Mouse (Mus musculus): Measurements from ENCODE around the gene Nfyb. TPM values are rescaled to one million over a fixed set of nuclear protein-coding genes. Genes with fewer than 3 reads are reported as not detected.

Gene Nfyb
- polyA plus RNA-seq, 1 experiment from 2014 or later: 21.5 TPM

GRCm38 (mm10) chr10:82796471-82797118 is 32.7 kb upstream of the Nfyb start:
- Histone ChIP-seq H3K9me3 (ENCODE audit: low read length) (no peaks in the 10 kb centered on the region), H3K4me3 (ENCODE audit: low read depth, low read length) (no peak overlapping the region), H3K36me3 (ENCODE audit: insufficient read depth, low read length) (no peaks in the 10 kb centered on the region), H3K9ac (replicated peaks; ENCODE audit: low read depth) (no peak overlapping the region), H3K4me2 (replicated peaks; ENCODE audit: low read depth, low read length) (no peak overlapping the region), H3K27ac (ENCODE audit: low read length) (no peak overlapping the region), H3K27me3 (replicated peaks; ENCODE audit: insufficient read depth, low read length) (no peaks in the 10 kb centered on the region), H3K4me1 (ENCODE audit: insufficient read depth, low read depth, low read length) (peaks cover 12% of the 10 kb centered on the region; the same call in 1 of the 2 replicates)
- 40% methylated on average over 12 of the region's 12 CpGs for WGBS
- DNase-seq (ENCODE audit: low spot score) (no peak), ATAC-seq (no peak)
- TF ChIP-seq CTCF (IDR thresholded peaks at IDR 0.05): no peak
- TF ChIP-seq EP300 (IDR thresholded peaks at IDR 0.05): no peak

DNA sequence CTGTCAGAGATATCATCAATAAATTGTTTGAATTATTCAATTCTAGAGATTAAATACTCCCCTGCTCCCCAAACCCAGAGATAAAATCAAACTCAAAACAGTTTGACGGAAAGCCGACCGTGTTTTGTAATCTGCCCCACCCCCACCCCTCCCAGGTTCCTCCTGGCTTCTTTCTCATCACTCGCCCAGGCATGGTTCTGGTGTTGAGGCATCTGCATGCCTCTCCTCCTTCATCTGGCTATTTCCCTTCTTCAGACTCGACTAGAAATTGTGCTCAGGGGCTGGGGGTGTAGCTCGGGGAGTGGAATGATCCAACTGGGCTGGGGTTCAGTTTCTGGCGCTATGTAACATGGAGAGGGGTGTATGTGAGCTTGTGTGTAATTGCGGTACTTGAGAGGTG is 31.8 kb upstream of the Nfyb start:
- no peak for TF ChIP-seq CTCF (IDR thresholded peaks at IDR 0.05)
- TF ChIP-seq EP300 (IDR thresholded peaks at IDR 0.05): peak; percentile 31; the same call in 1 of the 2 replicates
- DNase-seq (ENCODE audit: low spot score): no peak
- 38% methylated on average over 8 of the region's 8 CpGs for WGBS
- Histone ChIP-seq H3K36me3 (ENCODE audit: insufficient read depth, low read length) (no peaks in the 10 kb centered on the region), H3K27me3 (replicated peaks; ENCODE audit: insufficient read depth, low read length) (no peaks in the 10 kb centered on the region), H3K4me3 (ENCODE audit: low read depth, low read length) (no peak overlapping the region), H3K4me1 (ENCODE audit: insufficient read depth, low read depth, low read length) (peaks cover 12% of the 10 kb centered on the region; the same call in 1 of the 2 replicates), H3K27ac (ENCODE audit: low read length) (no peak overlapping the region), H3K9ac (replicated peaks; ENCODE audit: low read depth) (0 out of 2 replicates have a peak overlapping the region, but pooled peaks have one; percentile 0), H3K9me3 (ENCODE audit: low read length) (no peaks in the 10 kb centered on the region), H3K4me2 (replicated peaks; ENCODE audit: low read depth, low read length) (peak overlapping the region; percentile 44)
- ATAC-seq: no peak

- 12% methylated on average over 15 of the region's 15 CpGs for WGBS
- Histone ChIP-seq H3K4me1 (ENCODE audit: insufficient read depth, low read depth, low read length) (peaks cover 12% of the 10 kb centered on the region; the same call in 1 of the 2 replicates), H3K4me3 (ENCODE audit: low read depth, low read length) (0 out of 2 replicates have a peak overlapping the region, but pooled peaks have one; percentile 5), H3K36me3 (ENCODE audit: insufficient read depth, low read length) (no peaks in the 10 kb centered on the region), H3K9ac (replicated peaks; ENCODE audit: low read depth) (peak overlapping the region; percentile 0; the same call in 1 of the 2 replicates), H3K27ac (ENCODE audit: low read length) (peak overlapping the region; percentile 47), H3K27me3 (replicated peaks; ENCODE audit: insufficient read depth, low read length) (no peaks in the 10 kb centered on the region), H3K4me2 (replicated peaks; ENCODE audit: low read depth, low read length) (peak overlapping the region; percentile 44), H3K9me3 (ENCODE audit: low read length) (no peaks in the 10 kb centered on the region)
- TF ChIP-seq CTCF (IDR thresholded peaks at IDR 0.05) (peak; percentile 68), EP300 (IDR thresholded peaks at IDR 0.05) (0 out of 2 replicates have a peak, but pooled peaks have one; percentile 34)
- DNase-seq (ENCODE audit: low spot score): peak; percentile 88
- ATAC-seq: peak; percentile 94
These were observed 31.3 kb upstream of the Nfyb start for GRCm38 (mm10) chr10:82795071-82795731.

GRCm38 (mm10) chr10:82792311-82792710 is 28.4 kb upstream of the Nfyb start:
- TF ChIP-seq EP300 (IDR thresholded peaks at IDR 0.05) (no peak), CTCF (IDR thresholded peaks at IDR 0.05) (no peak)
- WGBS: 59% methylated on average over 2 of the region's 2 CpGs
- no peaks in the 10 kb centered on the region for H3K9me3 ChIP-seq (ENCODE audit: low read length)

DNA sequence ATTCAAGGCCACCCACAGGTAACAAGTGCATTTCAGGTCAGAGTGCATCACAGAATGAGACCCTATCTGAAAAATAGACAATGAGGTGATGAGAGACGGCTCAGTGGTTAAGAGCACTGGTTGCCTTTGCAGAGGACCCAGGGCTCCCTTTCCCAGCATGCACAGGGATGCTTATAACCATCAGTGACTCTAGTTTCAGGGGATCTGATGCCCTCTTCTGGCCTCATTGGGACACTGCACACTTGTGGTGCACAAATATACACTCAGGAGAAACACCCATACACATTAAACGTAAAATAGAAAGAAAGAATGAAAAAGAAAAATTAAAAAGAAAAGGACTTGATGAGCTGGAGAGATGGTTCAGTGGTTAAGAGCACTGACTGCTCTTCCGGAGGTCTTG is 27.8 kb upstream of the Nfyb start:
- Histone ChIP-seq H3K9me3 (ENCODE audit: low read length) (no peaks in the 10 kb centered on the region), H3K4me1 (ENCODE audit: insufficient read depth, low read depth, low read length) (peaks cover 10% of the 10 kb centered on the region; the same call in 1 of the 2 replicates), H3K36me3 (ENCODE audit: insufficient read depth, low read length) (no peaks in the 10 kb centered on the region), H3K27ac (ENCODE audit: low read length) (no peak overlapping the region), H3K9ac (replicated peaks; ENCODE audit: low read depth) (no peak overlapping the region), H3K4me3 (ENCODE audit: low read depth, low read length) (no peak overlapping the region), H3K4me2 (replicated peaks; ENCODE audit: low read depth, low read length) (no peak overlapping the region), H3K27me3 (replicated peaks; ENCODE audit: insufficient read depth, low read length) (no peaks in the 10 kb centered on the region)
- TF ChIP-seq CTCF (IDR thresholded peaks at IDR 0.05) (0 out of 2 replicates have a peak, but pooled peaks have one; percentile 4), EP300 (IDR thresholded peaks at IDR 0.05) (no peak)
- ATAC-seq (no peak), DNase-seq (ENCODE audit: low spot score) (no peak)
- 89% methylated on average over 3 of the region's 3 CpGs for WGBS

More at GRCm38 (mm10) chr10:82792311-82792710, 28.4 kb upstream of the Nfyb start:
- H3K4me2 ChIP-seq (replicated peaks; ENCODE audit: low read depth, low read length): no peak overlapping the region
- H3K4me1 ChIP-seq (ENCODE audit: insufficient read depth, low read depth, low read length): peaks cover 10% of the 10 kb centered on the region; the same call in 1 of the 2 replicates
- no peaks in the 10 kb centered on the region for H3K27me3 ChIP-seq (replicated peaks; ENCODE audit: insufficient read depth, low read length)
- DNase-seq (ENCODE audit: low spot score) (no peak), ATAC-seq (no peak)
- H3K36me3 ChIP-seq (ENCODE audit: insufficient read depth, low read length): no peaks in the 10 kb centered on the region
- H3K4me3 ChIP-seq (ENCODE audit: low read depth, low read length): no peak overlapping the region
- H3K9ac ChIP-seq (replicated peaks; ENCODE audit: low read depth): no peak overlapping the region
- H3K27ac ChIP-seq (ENCODE audit: low read length): no peak overlapping the region

DNA sequence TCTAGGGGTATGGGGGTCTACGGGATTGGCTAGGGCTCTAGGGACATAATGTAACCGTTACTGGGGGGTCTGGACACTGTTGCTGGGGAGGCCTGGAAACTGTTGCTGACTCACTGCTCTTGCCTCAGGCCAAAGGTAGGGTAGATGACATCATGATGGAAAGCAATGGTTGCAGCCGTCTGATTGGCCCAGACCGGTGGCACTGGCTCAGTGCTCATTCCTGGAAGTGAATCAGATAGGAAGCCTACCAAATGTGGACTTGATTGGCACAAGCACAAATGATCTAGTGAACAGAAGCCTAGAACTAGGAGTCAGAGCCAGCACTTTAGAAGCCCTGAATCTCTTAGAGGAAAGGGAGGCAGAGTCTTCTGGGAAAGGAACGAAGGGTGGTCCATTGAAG is 26.6 kb upstream of the Nfyb start:
- Histone ChIP-seq H3K9me3 (ENCODE audit: low read length) (no peaks in the 10 kb centered on the region), H3K4me1 (ENCODE audit: insufficient read depth, low read depth, low read length) (peaks cover 5% of the 10 kb centered on the region; the same call in 1 of the 2 replicates), H3K27ac (ENCODE audit: low read length) (no peak overlapping the region), H3K36me3 (ENCODE audit: insufficient read depth, low read length) (no peaks in the 10 kb centered on the region), H3K4me3 (ENCODE audit: low read depth, low read length) (no peak overlapping the region), H3K9ac (replicated peaks; ENCODE audit: low read depth) (no peak overlapping the region), H3K4me2 (replicated peaks; ENCODE audit: low read depth, low read length) (no peak overlapping the region), H3K27me3 (replicated peaks; ENCODE audit: insufficient read depth, low read length) (no peaks in the 10 kb centered on the region)
- 88% methylated on average over 5 of the region's 5 CpGs for WGBS
- TF ChIP-seq EP300 (IDR thresholded peaks at IDR 0.05) (no peak), CTCF (IDR thresholded peaks at IDR 0.05) (no peak)
- ATAC-seq (no peak), DNase-seq (ENCODE audit: low spot score) (no peak)

All from lung, postnatal 0 days (tissue).